Mouse (Mus musculus): ENCODE results near the gene Srrm4.

Gene Srrm4

GRCm38 (mm10) chr5:116553106-116553505 is 38.5 kb downstream of the Srrm4 start:
- no peak for DNase-seq (ENCODE audit: low read depth)

GRCm38 (mm10) chr5:116552584-116552983 is 39.0 kb downstream of the Srrm4 start:
- no peak for DNase-seq (ENCODE audit: low read depth)

- DNase-seq (ENCODE audit: low read depth): no peak
Observed at GRCm38 (mm10) chr5:116545746-116546145, 45.9 kb downstream of the Srrm4 start.

GRCm38 (mm10) chr5:116542317-116542716 is 49.3 kb downstream of the Srrm4 start:
- DNase-seq (ENCODE audit: low read depth): no peak

GRCm38 (mm10) chr5:116541128-116541527 is 50.5 kb downstream of the Srrm4 start:
- DNase-seq (ENCODE audit: low read depth): no peak

- no peak for DNase-seq (ENCODE audit: low read depth)
Observed at GRCm38 (mm10) chr5:116539360-116539759, 52.3 kb downstream of the Srrm4 start.

GRCm38 (mm10) chr5:116538491-116538890 is 53.1 kb downstream of the Srrm4 start:
- DNase-seq (ENCODE audit: low read depth): no peak

- no peak for DNase-seq (ENCODE audit: low read depth)
Observed at GRCm38 (mm10) chr5:116526324-116526723, 65.3 kb downstream of the Srrm4 start.

GRCm38 (mm10) chr5:116525308-116525707 is 66.3 kb downstream of the Srrm4 start:
- DNase-seq (ENCODE audit: low read depth): no peak

GRCm38 (mm10) chr5:116523553-116523952 is 68.1 kb downstream of the Srrm4 start:
- DNase-seq (ENCODE audit: low read depth): no peak

GRCm38 (mm10) chr5:116523079-116523478 is 68.5 kb downstream of the Srrm4 start:
- no peak for DNase-seq (ENCODE audit: low read depth)

GRCm38 (mm10) chr5:116522273-116522672 is 69.3 kb downstream of the Srrm4 start:
- no peak for DNase-seq (ENCODE audit: low read depth)

GRCm38 (mm10) chr5:116518047-116518446 is 73.6 kb downstream of the Srrm4 start:
- no peak for DNase-seq (ENCODE audit: low read depth)

- no peak for DNase-seq (ENCODE audit: low read depth)
Observed at GRCm38 (mm10) chr5:116512135-116512534, 79.5 kb downstream of the Srrm4 start.

GRCm38 (mm10) chr5:116510229-116510628 is 81.4 kb downstream of the Srrm4 start:
- no peak for DNase-seq (ENCODE audit: low read depth)

GRCm38 (mm10) chr5:116501342-116501741 is 90.3 kb downstream of the Srrm4 start:
- DNase-seq (ENCODE audit: low read depth): no peak

GRCm38 (mm10) chr5:116498880-116499640 is 92.6 kb downstream of the Srrm4 start:
- no peak for DNase-seq (ENCODE audit: low read depth)

GRCm38 (mm10) chr5:116497866-116498265 is 93.8 kb downstream of the Srrm4 start:
- no peak for DNase-seq (ENCODE audit: low read depth)

GRCm38 (mm10) chr5:116497205-116497604 is 94.4 kb downstream of the Srrm4 start:
- no peak for DNase-seq (ENCODE audit: low read depth)

GRCm38 (mm10) chr5:116496717-116497116 is 94.9 kb downstream of the Srrm4 start:
- DNase-seq (ENCODE audit: low read depth): no peak

- no peak for DNase-seq (ENCODE audit: low read depth)
Observed at GRCm38 (mm10) chr5:116495466-116495865, 96.2 kb downstream of the Srrm4 start.

GRCm38 (mm10) chr5:116494377-116494776 is 97.2 kb downstream of the Srrm4 start:
- no peak for DNase-seq (ENCODE audit: low read depth)

GRCm38 (mm10) chr5:116492726-116493125 is 98.9 kb downstream of the Srrm4 start:
- DNase-seq (ENCODE audit: low read depth): no peak

GRCm38 (mm10) chr5:116491794-116492420 is 99.7 kb downstream of the Srrm4 start:
- DNase-seq (ENCODE audit: low read depth): no peak

All from c-Kit-positive CD71-positive TER-119-negative erythroid progenitor cells, embryonic 14.5 days (primary cell).